Mouse (Mus musculus): ENCODE data around the gene Cx3cr1.

Gene Cx3cr1

GRCm38 (mm10) chr9:119994207-119994606 is 75.5 kb downstream of the Cx3cr1 start:
- DNase-seq (ENCODE audit: low spot score): no peak

DNA sequence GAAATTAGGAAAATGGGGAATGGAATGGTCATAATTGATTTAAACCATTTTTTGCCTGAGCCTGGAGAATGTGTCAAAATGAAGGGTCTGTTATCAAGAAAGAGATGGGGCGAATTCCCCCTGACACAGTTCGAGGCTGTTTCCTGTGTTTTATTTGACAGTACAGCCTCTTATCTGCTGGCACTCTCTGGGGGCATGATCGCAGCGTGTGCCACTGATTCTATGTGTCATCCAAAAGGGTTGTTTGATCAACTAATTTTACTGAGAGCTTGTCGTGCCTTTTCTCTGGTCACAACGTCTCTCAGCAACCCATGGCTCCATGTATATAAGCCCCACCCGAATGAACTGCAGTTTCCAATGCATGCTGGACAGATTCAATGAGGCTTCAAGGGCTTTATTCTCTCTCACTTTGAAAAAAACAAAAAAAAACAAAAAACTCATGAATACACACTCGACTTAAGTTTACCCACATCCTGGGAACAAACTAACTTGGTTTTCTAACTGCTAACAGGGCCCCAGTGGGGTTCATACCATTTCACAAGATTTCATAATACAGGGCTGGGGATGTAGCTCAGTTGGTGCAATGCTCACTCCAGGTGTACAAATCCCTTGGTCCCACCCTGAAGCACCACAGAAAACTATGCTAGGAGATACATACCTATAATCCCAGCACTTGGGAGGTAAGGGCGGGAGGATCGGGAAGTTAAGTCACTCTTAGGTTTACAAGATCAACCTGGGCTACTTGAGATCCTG is 76.4 kb downstream of the Cx3cr1 start:
- DNase-seq (ENCODE audit: low spot score): no peak

- DNase-seq (ENCODE audit: low spot score): no peak
Measured at GRCm38 (mm10) chr9:119991310-119991709, 78.4 kb downstream of the Cx3cr1 start.

- no peak for DNase-seq (ENCODE audit: low spot score)
Measured at GRCm38 (mm10) chr9:119988304-119988703, 81.4 kb downstream of the Cx3cr1 start.

DNA sequence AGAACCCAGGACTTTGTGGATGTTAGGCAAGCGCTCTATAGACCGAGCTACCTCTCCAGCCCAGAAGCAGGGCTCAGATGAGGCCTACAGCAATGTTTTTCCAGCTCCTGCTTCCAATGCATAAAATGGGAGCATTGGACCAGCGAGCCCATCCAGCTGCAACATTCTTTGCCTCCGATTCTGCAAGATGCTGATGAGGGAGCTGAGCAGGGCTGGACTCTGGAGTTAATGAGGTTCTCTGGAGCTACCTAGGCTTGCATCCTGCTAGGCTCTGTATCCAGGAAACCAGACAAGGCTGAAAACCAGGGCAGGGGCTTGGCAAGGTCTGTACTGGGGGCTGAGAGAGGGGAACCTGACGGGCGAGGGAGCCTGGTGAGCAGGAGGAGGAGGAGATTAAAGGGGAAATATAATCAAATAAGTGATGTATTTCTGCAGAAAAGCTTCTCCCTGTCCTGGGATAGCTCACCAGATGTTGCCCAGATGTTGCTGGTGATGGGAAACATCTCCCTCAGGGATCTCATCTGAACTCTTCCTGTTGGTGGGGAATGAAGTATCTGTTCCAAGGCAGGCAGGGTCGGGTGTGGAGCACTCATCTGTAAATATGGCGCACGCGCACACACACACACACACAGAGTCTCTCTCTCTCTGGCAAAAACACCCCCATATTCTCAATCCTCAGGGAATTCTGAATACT is 83.7 kb downstream of the Cx3cr1 start:
- DNase-seq (ENCODE audit: low spot score): no peak

GRCm38 (mm10) chr9:119984536-119985011 is 85.1 kb downstream of the Cx3cr1 start, which contains the start of gene Csrnp1:
Gene Csrnp1, minus strand, starts transcription at chr9:119984658.
- DNase-seq (ENCODE audit: low spot score): no peak

- no peak for DNase-seq (ENCODE audit: low spot score)
Measured at GRCm38 (mm10) chr9:119983585-119984535, 85.8 kb downstream of the Cx3cr1 start.

- no peak for DNase-seq (ENCODE audit: low spot score)
Measured at GRCm38 (mm10) chr9:119982956-119983551, 86.6 kb downstream of the Cx3cr1 start.

GRCm38 (mm10) chr9:119982241-119982811 is 87.4 kb downstream of the Cx3cr1 start:
- DNase-seq (ENCODE audit: low spot score): no peak

- no peak for DNase-seq (ENCODE audit: low spot score)
Measured at GRCm38 (mm10) chr9:119981183-119982179, 88.2 kb downstream of the Cx3cr1 start.

DNA sequence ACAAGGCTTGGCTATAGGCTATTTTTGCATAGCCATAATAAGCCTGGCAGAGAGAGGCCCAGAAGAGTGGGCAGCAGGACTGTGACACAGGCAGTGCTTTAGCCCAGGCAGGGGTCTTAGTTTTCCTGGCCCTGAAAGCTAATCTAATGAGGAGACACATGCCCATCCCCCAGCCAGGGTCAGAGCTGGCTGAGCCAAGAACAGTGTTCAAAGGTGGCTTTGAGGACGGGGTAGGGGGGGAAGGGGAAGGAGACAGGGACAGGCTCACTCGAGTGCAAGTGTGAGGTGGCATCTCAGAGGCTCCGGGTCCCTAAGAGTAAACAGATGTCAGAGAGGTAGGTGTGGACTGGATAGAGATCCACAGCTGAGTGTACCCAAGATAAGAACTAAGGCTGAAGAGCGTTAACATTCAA is 88.9 kb downstream of the Cx3cr1 start:
- no peak for DNase-seq (ENCODE audit: low spot score)

DNA sequence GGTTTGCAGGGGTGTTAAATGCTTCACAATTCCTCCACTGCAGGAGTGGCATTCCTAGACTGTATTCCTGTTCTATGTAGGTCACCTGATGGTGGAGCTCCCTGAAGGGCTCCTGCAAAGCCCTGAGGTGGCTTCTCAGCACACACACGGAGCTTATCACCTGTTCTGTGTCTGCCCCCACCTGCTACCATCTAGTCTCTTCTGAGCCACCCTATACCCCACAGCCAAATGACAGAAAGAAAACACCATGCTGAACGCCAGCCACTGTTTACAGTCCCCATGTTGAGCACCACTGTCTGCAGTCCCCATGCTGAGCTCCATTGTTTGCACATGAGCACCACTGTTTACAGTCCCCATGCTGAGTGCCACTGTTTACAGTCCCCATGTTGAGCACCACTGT is 89.9 kb downstream of the Cx3cr1 start:
- no peak for DNase-seq (ENCODE audit: low spot score)

DNA sequence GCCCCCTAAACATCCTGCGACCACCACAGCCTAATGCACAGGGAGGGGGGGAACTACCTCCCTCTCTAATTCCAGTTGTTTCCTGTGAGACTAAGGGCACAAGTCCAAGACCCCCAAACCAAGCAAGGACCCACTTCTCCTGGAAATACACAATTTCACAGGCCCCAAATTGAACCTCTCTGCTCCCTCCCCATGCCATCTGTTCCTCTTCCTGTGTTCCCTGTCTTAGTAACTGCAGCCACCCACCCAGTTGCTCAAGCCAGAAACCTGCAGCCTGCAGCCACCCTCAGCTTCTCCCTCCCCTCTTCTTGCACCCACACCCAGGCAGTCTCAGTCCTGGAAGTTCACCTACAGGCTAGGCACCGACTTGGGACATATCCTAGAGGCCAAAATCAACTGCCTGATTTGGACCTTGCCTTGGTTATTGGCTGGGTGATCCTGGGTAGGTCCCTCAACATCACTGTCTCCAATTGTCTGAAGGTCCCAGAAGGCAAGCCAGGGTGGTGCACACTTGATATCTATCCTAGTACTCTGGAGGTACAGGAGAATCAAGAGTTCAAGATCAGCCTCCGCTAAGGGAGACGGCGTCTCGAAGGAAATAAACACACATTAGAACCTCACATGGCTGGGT is 90.8 kb downstream of the Cx3cr1 start:
- no peak for DNase-seq (ENCODE audit: low spot score)

GRCm38 (mm10) chr9:119978151-119978810 is 91.4 kb downstream of the Cx3cr1 start:
- DNase-seq (ENCODE audit: low spot score): no peak

DNA sequence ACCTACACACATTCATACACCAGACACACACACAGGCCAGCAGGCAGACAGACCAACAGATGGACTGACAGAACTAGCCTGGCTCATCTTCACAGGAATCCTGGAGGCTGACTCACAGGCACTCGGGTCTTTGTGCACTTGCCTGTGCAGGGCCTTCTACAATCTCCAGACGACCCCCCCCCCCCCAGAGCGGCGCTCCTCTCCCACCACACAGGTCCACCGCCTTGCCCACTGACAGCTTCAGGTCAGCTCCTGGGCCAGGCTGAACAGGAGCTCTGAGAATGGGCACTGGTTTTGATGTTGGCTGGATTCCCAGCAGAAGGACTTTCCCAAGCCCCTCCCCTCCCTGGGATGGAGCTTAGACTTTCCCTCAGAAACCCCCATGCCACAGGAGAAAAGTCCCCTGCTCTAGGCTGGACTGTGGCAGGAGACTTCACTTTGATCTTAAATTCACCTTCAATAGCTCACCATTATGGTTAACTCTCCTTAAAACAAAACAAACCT is 92.1 kb downstream of the Cx3cr1 start:
- no peak for DNase-seq (ENCODE audit: low spot score)

GRCm38 (mm10) chr9:119976704-119977556 is 92.7 kb downstream of the Cx3cr1 start:
- DNase-seq (ENCODE audit: low spot score): no peak

GRCm38 (mm10) chr9:119975286-119975685 is 94.4 kb downstream of the Cx3cr1 start:
- no peak for DNase-seq (ENCODE audit: low spot score)

GRCm38 (mm10) chr9:119974609-119975008 is 95.1 kb downstream of the Cx3cr1 start:
- DNase-seq (ENCODE audit: low spot score): no peak
